Mouse (Mus musculus): ENCODE results near the gene Ddx49.
A peak's percentile ranks its signal among the peaks of the same experiment; 100 is the strongest.

- TF ChIP-seq CTCF (IDR thresholded peaks at IDR 0.05; ENCODE audit: low read depth) (peak; percentile 71), EP300 (IDR thresholded peaks at IDR 0.05; ENCODE audit: low read depth) (no peak)
Measured at GRCm38 (mm10) chr8:70332070-70332877, 30.0 kb upstream of the Ddx49 start.
